14 mouse cellular contexts compared by ENCODE assay signal in the genomic region with DNA sequence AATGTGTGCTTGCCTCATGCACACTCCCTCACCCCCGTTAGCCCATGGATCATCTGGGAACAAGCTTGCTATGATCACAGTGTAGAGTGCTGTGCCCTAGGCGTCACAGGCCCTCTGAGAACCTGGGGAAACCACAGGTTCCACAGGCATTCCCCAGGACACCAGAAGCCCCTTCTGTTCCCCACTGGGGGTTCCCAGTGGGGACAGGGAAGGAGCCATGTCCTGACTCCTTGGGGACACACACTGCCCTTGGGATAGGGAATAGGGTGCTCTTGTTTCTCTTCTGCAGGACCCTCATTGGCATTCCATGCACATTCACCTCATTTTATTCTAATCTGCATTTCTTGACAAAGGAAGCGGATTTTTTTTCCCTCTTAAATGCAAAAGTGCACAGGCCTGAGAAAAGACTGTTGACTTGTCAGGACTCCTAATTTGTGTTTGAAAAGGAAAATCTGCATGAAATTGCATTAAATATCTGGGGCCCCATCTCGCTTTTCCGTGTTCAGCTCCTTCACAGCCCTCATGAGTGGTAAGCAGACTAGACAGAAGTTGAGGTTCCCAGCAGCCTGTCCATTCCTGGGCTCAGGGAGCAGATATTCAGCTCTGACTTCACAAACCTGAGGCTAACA.
DNase-seq lines count a peak whose midpoint lies in the region; ATAC-seq and TF ChIP-seq lines count a peak whose summit lies in the region.
"Had no signal": no experiment of that assay in that cellular context is flagged by ENCODE, and none has a peak within 500 bp of the region (broad histone marks: within the 10 kb centered on the region; RNA-seq: fewer than 3 reads in every experiment).

No protein-coding gene starts in this region.

- H3K4me1 ChIP-seq in forebrain, embryonic 15.5 days = peaks cover 44% of the 10 kb centered on the region
- peaks cover 17% of the 10 kb centered on the region; the same call in 1 of the 2 replicates for H3K4me1 ChIP-seq in hindbrain, postnatal 0 days (ENCODE audit: insufficient read depth, low read length)
- H3K4me1 ChIP-seq in neural tube, embryonic 12.5 days = peaks cover 13% of the 10 kb centered on the region; the same call in 1 of the 2 replicates
- H3K4me1 ChIP-seq: liver, embryonic 15.5 days had no signal

- peak; percentile 92 for DNase-seq in brain, embryonic 14.5 days (ENCODE audit: low read depth)
- DNase-seq in hindbrain, postnatal 0 days (ENCODE audit: low spot score) = peak; percentile 56
- no peak for DNase-seq in adipocyte (ENCODE audit: low spot score)
- no peak for DNase-seq in embryo, embryonic 10 days (ENCODE audit: low spot score)
- no peak for DNase-seq in thymus, postnatal 4 days
- DNase-seq: cerebellum, adult 8-10 months; lung, postnatal 36 days; thymus, postnatal 25 days had no signal

- peak; percentile 74 for ATAC-seq in forebrain, embryonic 15.5 days (replicated peaks)
- ATAC-seq in hindbrain, postnatal 0 days = no peak
- ATAC-seq in neural tube, embryonic 12.5 days (ENCODE audit: low FRiP score, low read depth) = peak; percentile 59

- H3K9ac ChIP-seq in forebrain, embryonic 15.5 days (replicated peaks) = no peak overlapping the region; the same call in 1 of the 2 replicates
- no peak overlapping the region for H3K9ac ChIP-seq in hindbrain, postnatal 0 days (replicated peaks; ENCODE audit: low read length)
- H3K9ac ChIP-seq in neural tube, embryonic 12.5 days = no peak overlapping the region
- H3K9ac ChIP-seq: liver, embryonic 15.5 days had no signal

- no peak for TF ChIP-seq CTCF in brain, embryonic 14.5 days (IDR thresholded peaks at IDR 0.05; ENCODE audit: borderline replicate concordance, extremely low read depth, insufficient read depth, insufficient read length)
- TF ChIP-seq CTCF in hindbrain, postnatal 0 days (IDR thresholded peaks at IDR 0.05; ENCODE audit: low read depth) = no peak

- no peak for TF ChIP-seq POLR2A in brain, embryonic 14.5 days (IDR thresholded peaks at IDR 0.05; ENCODE audit: borderline replicate concordance, extremely low read depth, insufficient read depth, insufficient read length, poor library complexity, severe bottlenecking)

- WGBS in forebrain, embryonic 15.5 days = 20% methylated on average over 5 of the region's 5 CpGs
- WGBS in hindbrain, postnatal 0 days = 34% methylated on average over 5 of the region's 5 CpGs
- WGBS in neural tube, embryonic 12.5 days = 40% methylated on average over 5 of the region's 5 CpGs

- 0 out of 2 replicates have a peak overlapping the region, but pooled peaks have one; percentile 21 for H3K4me2 ChIP-seq in forebrain, embryonic 15.5 days (replicated peaks)
- no peak overlapping the region for H3K4me2 ChIP-seq in hindbrain, postnatal 0 days (ENCODE audit: low read depth, low read length)
- H3K4me2 ChIP-seq in neural tube, embryonic 12.5 days (replicated peaks) = no peak overlapping the region
- H3K4me2 ChIP-seq: heart, embryonic 11.5 days; liver, embryonic 15.5 days had no signal

- peak overlapping the region; percentile 70 for H3K27ac ChIP-seq in forebrain, embryonic 15.5 days (replicated peaks)
- peak overlapping the region; percentile 43 for H3K27ac ChIP-seq in hindbrain, postnatal 0 days
- H3K27ac ChIP-seq in neural tube, embryonic 12.5 days = no peak overlapping the region
- H3K27ac ChIP-seq: liver, embryonic 15.5 days; stomach, postnatal 0 days had no signal

- H3K36me3 ChIP-seq in forebrain, embryonic 15.5 days = no peaks in the 10 kb centered on the region
- no peaks in the 10 kb centered on the region for H3K36me3 ChIP-seq in hindbrain, postnatal 0 days (ENCODE audit: insufficient read depth, low read length)
- H3K36me3 ChIP-seq in neural tube, embryonic 12.5 days = no peaks in the 10 kb centered on the region
- H3K36me3 ChIP-seq: liver, embryonic 15.5 days had no signal

- H3K4me3 ChIP-seq in forebrain, embryonic 15.5 days = no peak overlapping the region
- no peak overlapping the region for H3K4me3 ChIP-seq in hindbrain, postnatal 0 days (ENCODE audit: low read length)
- H3K4me3 ChIP-seq in neural tube, embryonic 12.5 days = no peak overlapping the region
- H3K4me3 ChIP-seq: liver, embryonic 15.5 days; myocyte had no signal

- H3K27me3 ChIP-seq in forebrain, embryonic 15.5 days = no peaks in the 10 kb centered on the region
- H3K27me3 ChIP-seq in hindbrain, postnatal 0 days (ENCODE audit: insufficient read depth, low read length) = no peaks in the 10 kb centered on the region
- H3K27me3 ChIP-seq in neural tube, embryonic 12.5 days (replicated peaks) = no peaks in the 10 kb centered on the region
- H3K27me3 ChIP-seq: liver, embryonic 15.5 days had no signal

- no peaks in the 10 kb centered on the region for H3K9me3 ChIP-seq in forebrain, embryonic 15.5 days
- no peaks in the 10 kb centered on the region for H3K9me3 ChIP-seq in hindbrain, postnatal 0 days (ENCODE audit: low read length)
- H3K9me3 ChIP-seq in neural tube, embryonic 12.5 days = no peaks in the 10 kb centered on the region
- H3K9me3 ChIP-seq: liver, embryonic 15.5 days had no signal

Comparison
In these comparisons a context has a peak if more than half of its experiments do, and no peak if none do; other contexts are left out.
1. DNase-seq: peak in brain, embryonic 14.5 days (single experiment) and hindbrain, postnatal 0 days (single experiment); none in adipocyte (single experiment), embryo, embryonic 10 days (single experiment) and thymus, postnatal 4 days (single experiment).